In genomic region chr7:78882469-78882837, GRCm38 (mm10) we compare ENCODE assay signal across 8 mouse cellular contexts. TPM values are rescaled to one million over a fixed set of nuclear protein-coding genes. Genes with fewer than 3 reads are reported as not detected.
DNase-seq lines count a peak whose midpoint lies in the region; ATAC-seq and TF ChIP-seq lines count a peak whose summit lies in the region.

No protein-coding gene starts in this region.

- H3K27me3 ChIP-seq in heart, embryonic 11.5 days (ENCODE audit: control insufficient read depth, insufficient read depth, low read length) = peaks cover 61% of the 10 kb centered on the region
- H3K27me3 ChIP-seq in CH12.LX (replicated peaks) = peaks cover 23% of the 10 kb centered on the region
- H3K27me3 ChIP-seq in embryonic facial prominence, embryonic 13.5 days = peaks cover 78% of the 10 kb centered on the region
- no peaks in the 10 kb centered on the region; the same call in 1 of the 2 replicates for H3K27me3 ChIP-seq in neural tube, embryonic 15.5 days (replicated peaks)

- H3K36me3 ChIP-seq in heart, embryonic 11.5 days (ENCODE audit: control insufficient read depth, insufficient read depth, low read length) = no peaks in the 10 kb centered on the region
- no peaks in the 10 kb centered on the region for H3K36me3 ChIP-seq in CH12.LX (replicated peaks in 1 of 2; ENCODE audit: control insufficient read depth in 1 of 2, insufficient read depth in 1 of 2, low read length in 1 of 2)
- no peaks in the 10 kb centered on the region for H3K36me3 ChIP-seq in embryonic facial prominence, embryonic 13.5 days
- no peaks in the 10 kb centered on the region for H3K36me3 ChIP-seq in neural tube, embryonic 15.5 days

- in situ Hi-C loops in CH12.LX (cut with MboI; ENCODE audit: low pct_ligation_motif_present, low pct_unique_long_range_greater_than_20kb, low sequenced_read_pairs) = no loop called here

- H3K9me3 ChIP-seq in heart, embryonic 11.5 days (replicated peaks; ENCODE audit: control insufficient read depth, low read length) = no peaks in the 10 kb centered on the region
- no peaks in the 10 kb centered on the region for H3K9me3 ChIP-seq in CH12.LX (replicated peaks; ENCODE audit: low read length)
- no peaks in the 10 kb centered on the region for H3K9me3 ChIP-seq in embryonic facial prominence, embryonic 13.5 days
- no peaks in the 10 kb centered on the region for H3K9me3 ChIP-seq in neural tube, embryonic 15.5 days (replicated peaks)

- dilution Hi-C loops in CH12.LX (cut with MboI; ENCODE audit: extremely low pct_ligation_motif_present, extremely low pct_unique_long_range_greater_than_20kb, low sequenced_read_pairs) = no loop called here

- TF ChIP-seq POLR2A in CH12.LX (IDR thresholded peaks at IDR 0.05; ENCODE audit: low read depth, low read length) = no peak

- 4% methylated on average over 23 of the region's 23 CpGs for WGBS in heart, embryonic 11.5 days (ENCODE audit: insufficient replicate concordance)
- WGBS in embryonic facial prominence, embryonic 13.5 days = 2% methylated on average over 23 of the region's 23 CpGs
- WGBS in neural tube, embryonic 15.5 days = 1% methylated on average over 23 of the region's 23 CpGs

- H3K4me3 ChIP-seq in heart, embryonic 11.5 days (ENCODE audit: low read depth, low read length) = peak overlapping the region; percentile 18
- peak overlapping the region in 1 of 3 experiments; percentile 13 for H3K4me3 ChIP-seq in CH12.LX (replicated peaks in 1 of 3; ENCODE audit: low read depth in 2 of 3, low read length in 2 of 3, poor library complexity in 1 of 3)
- peak overlapping the region; percentile 39 for H3K4me3 ChIP-seq in embryonic facial prominence, embryonic 13.5 days
- peak overlapping the region; percentile 47 for H3K4me3 ChIP-seq in neural tube, embryonic 15.5 days (replicated peaks)

- peak overlapping the region; percentile 47 for H3K4me2 ChIP-seq in heart, embryonic 11.5 days
- peak overlapping the region; percentile 57 for H3K4me2 ChIP-seq in CH12.LX (ENCODE audit: insufficient read depth, low read depth, poor library complexity, severe bottlenecking)
- peak overlapping the region; percentile 62 for H3K4me2 ChIP-seq in embryonic facial prominence, embryonic 13.5 days
- H3K4me2 ChIP-seq in neural tube, embryonic 15.5 days = peak overlapping the region; percentile 59

- no peak for DNase-seq in heart, postnatal 14 days
- no peak for DNase-seq in CH12.LX (ENCODE audit: extremely low read depth)
- peak; percentile 72 to 78 for DNase-seq in layer of hippocampus, postnatal 10 days (ENCODE audit: low spot score in 2 of 2)
- no peak for DNase-seq in ovary, postnatal 36 days (ENCODE audit: low spot score)
- no peak for DNase-seq in urinary bladder, postnatal 10 days (ENCODE audit: low spot score)

- H3K4me1 ChIP-seq in heart, embryonic 11.5 days (ENCODE audit: control insufficient read depth, insufficient read depth, low read length) = peaks cover 5% of the 10 kb centered on the region
- 0 out of 4 replicates have a peak, but pooled peaks cover 0 to 3% of the 10 kb centered on the region in 2 experiments for H3K4me1 ChIP-seq in CH12.LX (ENCODE audit: control insufficient read depth in 1 of 2, insufficient read depth in 2 of 2)
- H3K4me1 ChIP-seq in embryonic facial prominence, embryonic 13.5 days = peaks cover 15% of the 10 kb centered on the region
- peaks cover 58% of the 10 kb centered on the region for H3K4me1 ChIP-seq in neural tube, embryonic 15.5 days

- intact Hi-C loops in heart, postnatal 14 days (cut with DNase I) = no loop called here

- TF ChIP-seq CTCF in CH12.LX (conservative IDR thresholded peaks at IDR 0.05 in 1 of 2, IDR thresholded peaks at IDR 0.05 in 1 of 2; ENCODE audit: low read depth in 2 of 2, low read length in 2 of 2) = no peak

- no peak for TF ChIP-seq EP300 in CH12.LX (IDR thresholded peaks at IDR 0.05; ENCODE audit: low read length)

- H3K27ac ChIP-seq in heart, embryonic 11.5 days (ENCODE audit: low read depth, low read length) = no peak overlapping the region
- no peak overlapping the region for H3K27ac ChIP-seq in CH12.LX (ENCODE audit: insufficient read depth, low read depth)
- no peak overlapping the region for H3K27ac ChIP-seq in embryonic facial prominence, embryonic 13.5 days
- peak overlapping the region; percentile 84 for H3K27ac ChIP-seq in neural tube, embryonic 15.5 days (replicated peaks)

- ATAC-seq in heart, embryonic 11.5 days (replicated peaks; ENCODE audit: insufficient number of reproducible peaks, low FRiP score, low TSS enrichment) = no peak
- no peak for ATAC-seq in embryonic facial prominence, embryonic 13.5 days (ENCODE audit: insufficient number of reproducible peaks, insufficient read depth, low FRiP score, low TSS enrichment, low read depth)
- peak; percentile 55 for ATAC-seq in neural tube, embryonic 15.5 days (ENCODE audit: low FRiP score)

- H3K79me2 ChIP-seq in CH12.LX (replicated peaks; ENCODE audit: control insufficient read depth, extremely low read depth, insufficient read depth, poor library complexity, severe bottlenecking) = no peaks in the 10 kb centered on the region

- TF ChIP-seq RAD21 in CH12.LX (IDR thresholded peaks at IDR 0.05; ENCODE audit: low read depth, low read length) = no peak

- H3K9ac ChIP-seq in heart, embryonic 11.5 days (ENCODE audit: low read depth, low read length) = no peak overlapping the region
- no peak overlapping the region for H3K9ac ChIP-seq in CH12.LX (ENCODE audit: insufficient read depth, low read depth)
- H3K9ac ChIP-seq in embryonic facial prominence, embryonic 13.5 days = peak overlapping the region; percentile 54; the same call in 1 of the 2 replicates
- peak overlapping the region; percentile 69 for H3K9ac ChIP-seq in neural tube, embryonic 15.5 days (replicated peaks)

TF ChIP-seq in CH12.LX, 34 proteins besides CTCF, POLR2A, EP300 and RAD21:
- TF ChIP-seq MAX (IDR thresholded peaks at IDR 0.05; ENCODE audit: low read length) = no peak
- TF ChIP-seq HCFC1 (IDR thresholded peaks at IDR 0.05; ENCODE audit: low read depth, low read length) = no peak
- no peak for TF ChIP-seq PAX5 (IDR thresholded peaks at IDR 0.05; ENCODE audit: low read length)
- TF ChIP-seq ETS1 (conservative IDR thresholded peaks at IDR 0.05; ENCODE audit: low read depth, low read length) = no peak
- TF ChIP-seq CHD2 (IDR thresholded peaks at IDR 0.05; ENCODE audit: low read length) = no peak
- TF ChIP-seq GABPA (IDR thresholded peaks at IDR 0.05; ENCODE audit: insufficient replicate concordance, low read depth, low read length) = no peak
- TF ChIP-seq JUN (IDR thresholded peaks at IDR 0.05; ENCODE audit: insufficient read depth, low read depth, low read length) = no peak
- TF ChIP-seq ZKSCAN1 (IDR thresholded peaks at IDR 0.05; ENCODE audit: borderline replicate concordance, low read depth, low read length) = no peak
- no peak for TF ChIP-seq NRF1 (IDR thresholded peaks at IDR 0.05; ENCODE audit: low read depth, low read length)
- no peak for TF ChIP-seq SIN3A (IDR thresholded peaks at IDR 0.05; ENCODE audit: low read length)
- no peak for TF ChIP-seq ZC3H11A (IDR thresholded peaks at IDR 0.05; ENCODE audit: low read depth, low read length)
- no peak for TF ChIP-seq MAZ (IDR thresholded peaks at IDR 0.05; ENCODE audit: low read depth, low read length)
- no peak for TF ChIP-seq ELF1 (IDR thresholded peaks at IDR 0.05; ENCODE audit: low read depth, low read length)
- no peak for TF ChIP-seq JUND (conservative IDR thresholded peaks at IDR 0.05; ENCODE audit: low read depth, low read length)
- TF ChIP-seq TCF12 (IDR thresholded peaks at IDR 0.05; ENCODE audit: low read depth, low read length) = no peak
- no peak for TF ChIP-seq TBP (conservative IDR thresholded peaks at IDR 0.05; ENCODE audit: low read depth, low read length)
- TF ChIP-seq MYC (IDR thresholded peaks at IDR 0.05; ENCODE audit: low read depth, low read length) = no peak
- TF ChIP-seq MAFK (IDR thresholded peaks at IDR 0.05; ENCODE audit: insufficient replicate concordance, low read length) = no peak

RNA-seq across cellular contexts. Expression of gene Aen, which starts 13.2 kb away (rescaled TPM):
- 27.5 and 33.8 TPM in 2 replicates for polyA plus RNA-seq in heart, embryonic 11.5 days (2014; fragmentation: Nextera tagmentation; extraction: Ambion mirVana)
- 10 to 100 TPM; 25.8 to 29.4 TPM for total RNA-seq in heart, postnatal 14 days (2021)
- total RNA-seq in CH12.LX (2012; rRNA removed) (69.1 and 93.5 TPM in 2 replicates), CH12.LX (2014; rRNA removed) (72.9 and 73.3 TPM in 2 replicates)
- polyA plus RNA-seq in CH12.LX (2012; ENCODE audit: insufficient read length, low read depth) = 74.2 and 88.9 TPM in 2 replicates
- 33.8 and 41.8 TPM in 2 replicates for polyA plus RNA-seq in embryonic facial prominence, embryonic 13.5 days (2015; fragmentation: Nextera tagmentation; extraction: Ambion mirVana)
- 10 to 100 TPM; 32.3 to 36.5 TPM for total RNA-seq in layer of hippocampus, postnatal 10 days (2021)
- 55.7 and 58.6 TPM in 2 replicates for polyA plus RNA-seq in neural tube, embryonic 15.5 days (2015; fragmentation: Nextera tagmentation; extraction: Ambion mirVana)

RNA-seq across cellular contexts. Expression of gene Isg20, which starts 30.8 kb away (rescaled TPM):
- 0.54 and 1.2 TPM in 2 replicates for polyA plus RNA-seq in heart, embryonic 11.5 days (2014; fragmentation: Nextera tagmentation; extraction: Ambion mirVana)
- 10 to 100 TPM; 21.5 to 23.6 TPM for total RNA-seq in heart, postnatal 14 days (2021)
- total RNA-seq in CH12.LX (2012; rRNA removed) = 35.0 and 44.2 TPM in 2 replicates
- 5.6 and 6.9 TPM in 2 replicates for total RNA-seq in CH12.LX (2014; rRNA removed)
- polyA plus RNA-seq in CH12.LX (2012; ENCODE audit: insufficient read length, low read depth) = 19.9 and 21.3 TPM in 2 replicates
- 0.49 and 1.4 TPM in 2 replicates for polyA plus RNA-seq in embryonic facial prominence, embryonic 13.5 days (2015; fragmentation: Nextera tagmentation; extraction: Ambion mirVana)
- 1 to 10 TPM in 1 of 2 experiments, under 1 TPM in 1; 0.73 to 1.2 TPM for total RNA-seq in layer of hippocampus, postnatal 10 days (2021)
- polyA plus RNA-seq in neural tube, embryonic 15.5 days (2015; fragmentation: Nextera tagmentation; extraction: Ambion mirVana) = 1.3 and 10.5 TPM in 2 replicates

RNA-seq across cellular contexts. Expression of gene Det1, which starts 35.4 kb away (rescaled TPM):
- 12.1 and 12.5 TPM in 2 replicates for polyA plus RNA-seq in heart, embryonic 11.5 days (2014; fragmentation: Nextera tagmentation; extraction: Ambion mirVana)
- total RNA-seq in heart, postnatal 14 days (2021) = 1 to 10 TPM; 8.6 to 9.9 TPM
- total RNA-seq in CH12.LX (2012; rRNA removed) (12.6 and 12.9 TPM in 2 replicates), CH12.LX (2014; rRNA removed) (11.9 and 14.3 TPM in 2 replicates)
- 9.5 and 12.2 TPM in 2 replicates for polyA plus RNA-seq in CH12.LX (2012; ENCODE audit: insufficient read length, low read depth)
- 21.5 and 22.4 TPM in 2 replicates for polyA plus RNA-seq in embryonic facial prominence, embryonic 13.5 days (2015; fragmentation: Nextera tagmentation; extraction: Ambion mirVana)
- total RNA-seq in layer of hippocampus, postnatal 10 days (2021) = 1 to 10 TPM; 6.4 to 6.9 TPM
- 12.6 and 13.5 TPM in 2 replicates for polyA plus RNA-seq in neural tube, embryonic 15.5 days (2015; fragmentation: Nextera tagmentation; extraction: Ambion mirVana)

Comparison
In these comparisons a context has a peak if more than half of its experiments do, and no peak if none do; other contexts are left out.
1. H3K9ac ChIP-seq: peak in embryonic facial prominence, embryonic 13.5 days (single experiment) and neural tube, embryonic 15.5 days (single experiment); none in heart, embryonic 11.5 days (single experiment) and CH12.LX (single experiment).
2. DNase-seq: peak in layer of hippocampus, postnatal 10 days (2 of 2); none in heart, postnatal 14 days (0 of 2), CH12.LX (single experiment), ovary, postnatal 36 days (single experiment) and urinary bladder, postnatal 10 days (single experiment).
3. Peak in every context shown above with its lines, with median percentiles within 50 percentile points of each other: H3K4me2 ChIP-seq.